Mouse (Mus musculus): ENCODE measurements around the gene Nrarp.
A peak's percentile ranks its signal among the peaks of the same experiment; 100 is the strongest.

Nrarp gene

DNA sequence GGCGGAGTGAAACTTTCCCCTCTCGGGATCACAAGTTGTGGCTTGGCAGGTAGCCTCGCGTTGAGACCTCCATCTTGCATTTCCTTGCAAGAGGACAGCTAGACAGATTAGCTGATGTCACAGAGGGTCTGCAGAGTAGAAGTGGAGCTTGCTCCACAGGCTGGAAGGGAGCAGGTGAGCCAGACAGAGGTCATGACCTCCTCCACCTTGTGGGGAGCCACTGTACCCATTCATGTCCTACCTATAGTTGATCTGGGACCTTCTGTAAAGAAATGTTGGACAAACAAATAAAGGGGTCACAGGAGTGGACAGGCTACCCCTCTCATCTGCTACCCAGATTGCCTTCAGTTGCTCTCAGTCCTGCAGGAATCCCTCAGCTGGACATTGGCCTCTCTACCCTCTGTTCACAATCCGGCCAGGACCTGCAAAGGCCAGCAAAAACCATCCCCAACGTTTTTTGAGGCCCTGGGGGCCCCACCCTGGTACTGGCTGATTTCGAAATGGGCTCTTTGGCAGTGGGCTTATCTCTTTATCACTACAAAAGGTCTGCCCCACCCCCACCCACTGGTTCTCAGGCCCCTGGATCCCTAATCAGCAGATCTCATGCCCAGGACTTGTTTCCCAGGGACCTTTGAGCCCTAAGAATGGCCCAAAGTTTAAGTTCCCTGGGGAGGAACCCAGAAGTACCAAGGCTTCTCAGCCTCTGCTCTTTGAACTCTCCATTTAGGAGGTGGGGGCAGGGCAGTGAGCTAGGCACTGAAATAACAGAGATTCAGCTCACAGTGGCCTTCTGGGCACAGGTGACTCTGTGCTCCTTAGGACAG, 5.5 kb upstream of the Nrarp start:
- no peak for DNase-seq (ENCODE audit: low spot score)

- no peak for DNase-seq (ENCODE audit: low spot score)
Measured at GRCm38 (mm10) chr2:25175690-25176078, 4.9 kb upstream of the Nrarp start.

GRCm38 (mm10) chr2:25176573-25176972, 4.0 kb upstream of the Nrarp start:
- no peak for DNase-seq (ENCODE audit: low spot score)

- no peak for DNase-seq (ENCODE audit: low spot score)
Measured at GRCm38 (mm10) chr2:25177076-25177475, 3.5 kb upstream of the Nrarp start.

- no peak for DNase-seq (ENCODE audit: low spot score)
Measured at GRCm38 (mm10) chr2:25177685-25178084, 2.9 kb upstream of the Nrarp start.

DNA sequence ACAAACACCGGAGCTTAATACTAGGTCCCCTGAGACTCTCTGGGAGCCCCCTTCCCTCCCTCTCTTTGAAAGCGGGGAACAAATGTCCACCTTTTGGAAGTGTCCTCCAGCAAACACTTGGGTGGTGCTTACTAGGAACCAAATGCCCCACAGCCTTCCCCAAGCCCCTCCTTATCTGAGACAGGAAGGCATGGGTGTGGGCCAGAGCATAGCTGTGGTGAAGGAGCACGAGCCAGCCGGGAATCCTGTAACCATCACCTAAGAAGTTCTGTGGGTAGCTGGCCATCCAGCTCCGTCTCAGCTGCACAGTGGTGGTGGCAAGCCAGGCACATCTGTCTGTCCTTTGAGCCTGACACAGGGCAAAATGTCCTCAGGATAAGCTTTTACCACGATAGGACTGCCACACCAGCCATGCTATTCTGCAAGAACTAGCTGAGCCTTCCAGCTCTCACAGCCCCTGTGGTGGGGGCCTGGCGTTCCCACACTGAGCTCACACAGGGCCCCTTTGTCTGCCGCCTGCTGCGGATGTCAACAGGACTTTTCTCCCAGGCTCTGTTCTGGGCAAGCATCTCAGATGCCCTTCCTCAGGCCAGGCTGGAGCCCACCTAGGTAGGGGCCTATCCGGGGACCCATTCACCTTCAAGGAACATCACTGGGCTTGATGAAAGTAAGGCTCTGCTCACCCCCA, 2.1 kb upstream of the Nrarp start:
- no peak for DNase-seq (ENCODE audit: low spot score)

GRCm38 (mm10) chr2:25179566-25180217, 866 bp upstream of the Nrarp start:
- DNase-seq (ENCODE audit: low spot score) = no peak

GRCm38 (mm10) chr2:25180973-25181890, 674 bp downstream of the Nrarp start:
- DNase-seq (ENCODE audit: low spot score) = no peak

DNA sequence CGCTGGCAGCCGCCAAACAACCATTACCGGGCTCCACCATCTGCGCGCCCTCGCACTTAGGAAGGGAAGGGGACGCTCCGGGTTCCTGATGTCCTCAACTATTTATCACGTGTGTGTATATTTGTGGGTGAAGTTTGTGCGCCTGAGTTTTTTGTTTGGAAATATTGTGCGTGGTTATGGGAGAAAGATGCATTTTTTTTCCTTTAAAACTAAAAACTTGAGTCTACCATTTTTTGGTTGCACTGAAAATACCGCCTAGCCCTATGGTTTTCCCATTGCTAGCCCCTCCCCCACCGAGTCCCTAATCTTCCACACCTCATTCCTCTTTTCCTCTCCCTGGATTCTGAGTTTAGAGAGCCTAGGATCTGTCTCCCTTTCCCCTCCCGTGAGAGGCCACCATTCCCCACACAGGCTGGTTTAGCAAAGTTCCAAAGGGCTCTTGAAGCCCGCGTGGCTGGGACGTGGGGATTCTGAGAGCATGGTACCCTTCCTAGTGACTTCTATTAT, 1.4 kb downstream of the Nrarp start:
- DNase-seq (ENCODE audit: low spot score) = no peak

DNA sequence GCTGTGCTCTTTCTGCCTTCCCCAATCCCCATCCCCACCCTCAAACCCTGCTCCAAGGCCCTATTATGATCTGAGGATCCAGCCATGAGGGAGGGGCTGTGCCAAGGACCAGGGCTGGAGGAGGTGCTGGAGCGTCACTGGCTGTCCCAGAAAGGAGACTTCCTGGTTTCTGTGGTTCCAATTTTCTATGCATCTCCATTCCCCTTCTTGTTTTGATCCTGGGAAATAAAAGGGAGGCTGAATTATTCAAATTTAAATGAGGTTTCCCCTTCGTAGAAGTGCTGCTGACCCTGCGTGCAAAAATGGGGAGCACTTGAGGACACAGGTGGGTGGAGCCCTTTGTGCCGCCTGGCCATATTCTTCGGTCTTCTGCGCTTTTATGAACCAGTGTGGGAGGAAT, 2.1 kb downstream of the Nrarp start:
- DNase-seq (ENCODE audit: low spot score) = no peak

GRCm38 (mm10) chr2:25183336-25183735, 2.8 kb downstream of the Nrarp start:
- DNase-seq (ENCODE audit: low spot score) = no peak

DNA sequence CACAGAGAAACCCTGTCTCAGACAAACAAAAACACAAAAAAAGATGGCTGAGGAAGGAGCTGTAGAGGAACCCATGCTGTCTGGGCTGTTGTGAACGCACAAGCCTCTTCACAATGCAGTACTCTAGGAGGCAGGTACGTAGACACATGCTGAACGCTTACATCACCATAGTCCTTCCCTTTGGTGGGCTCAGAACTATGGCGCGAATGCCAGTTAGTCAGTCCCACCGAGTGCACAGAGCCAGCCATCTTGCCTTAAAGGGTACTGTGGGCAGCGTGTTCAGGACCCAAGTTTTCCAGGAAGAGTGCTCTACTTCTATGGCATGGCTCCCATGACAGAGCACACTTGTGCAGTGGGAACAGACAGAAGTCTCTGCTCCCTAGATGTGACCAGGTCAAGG, 3.9 kb downstream of the Nrarp start:
- no peak for DNase-seq (ENCODE audit: low spot score)

- no peak for DNase-seq (ENCODE audit: low spot score)
Measured at GRCm38 (mm10) chr2:25185625-25186574, 5.3 kb downstream of the Nrarp start.

GRCm38 (mm10) chr2:25186575-25186930, 6.0 kb downstream of the Nrarp start:
- no peak for DNase-seq (ENCODE audit: low spot score)

- DNase-seq (ENCODE audit: low spot score) = no peak
Measured at GRCm38 (mm10) chr2:25187841-25188240, 7.3 kb downstream of the Nrarp start.

DNA sequence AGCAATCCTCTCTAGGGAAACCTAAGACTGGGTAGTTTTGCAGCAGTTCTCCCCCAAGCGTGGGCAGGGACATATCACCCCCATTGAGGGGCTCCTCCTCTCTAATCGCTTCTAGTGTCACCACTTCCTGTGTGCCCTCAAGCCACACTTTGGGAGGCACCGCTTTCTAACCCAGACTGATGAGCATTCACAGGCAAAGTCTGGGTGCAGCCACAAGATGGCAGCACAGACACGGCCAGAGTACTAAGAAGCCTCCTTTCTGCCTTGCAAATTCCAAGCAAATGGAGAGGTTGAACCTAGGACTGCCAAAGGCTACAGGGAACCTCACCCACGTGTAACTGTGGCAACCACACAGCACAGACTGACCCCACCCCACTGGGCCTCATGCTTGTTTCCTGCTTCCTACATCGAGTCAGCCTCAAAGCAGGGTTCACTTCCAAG, 12.8 kb downstream of the Nrarp start:
- peak; percentile 72 for DNase-seq (ENCODE audit: low spot score)

- no peak for DNase-seq (ENCODE audit: low spot score)
Measured at GRCm38 (mm10) chr2:25194006-25194405, 13.4 kb downstream of the Nrarp start.

- no peak for DNase-seq (ENCODE audit: low spot score)
Measured at GRCm38 (mm10) chr2:25194486-25195171, 14.1 kb downstream of the Nrarp start.

DNA sequence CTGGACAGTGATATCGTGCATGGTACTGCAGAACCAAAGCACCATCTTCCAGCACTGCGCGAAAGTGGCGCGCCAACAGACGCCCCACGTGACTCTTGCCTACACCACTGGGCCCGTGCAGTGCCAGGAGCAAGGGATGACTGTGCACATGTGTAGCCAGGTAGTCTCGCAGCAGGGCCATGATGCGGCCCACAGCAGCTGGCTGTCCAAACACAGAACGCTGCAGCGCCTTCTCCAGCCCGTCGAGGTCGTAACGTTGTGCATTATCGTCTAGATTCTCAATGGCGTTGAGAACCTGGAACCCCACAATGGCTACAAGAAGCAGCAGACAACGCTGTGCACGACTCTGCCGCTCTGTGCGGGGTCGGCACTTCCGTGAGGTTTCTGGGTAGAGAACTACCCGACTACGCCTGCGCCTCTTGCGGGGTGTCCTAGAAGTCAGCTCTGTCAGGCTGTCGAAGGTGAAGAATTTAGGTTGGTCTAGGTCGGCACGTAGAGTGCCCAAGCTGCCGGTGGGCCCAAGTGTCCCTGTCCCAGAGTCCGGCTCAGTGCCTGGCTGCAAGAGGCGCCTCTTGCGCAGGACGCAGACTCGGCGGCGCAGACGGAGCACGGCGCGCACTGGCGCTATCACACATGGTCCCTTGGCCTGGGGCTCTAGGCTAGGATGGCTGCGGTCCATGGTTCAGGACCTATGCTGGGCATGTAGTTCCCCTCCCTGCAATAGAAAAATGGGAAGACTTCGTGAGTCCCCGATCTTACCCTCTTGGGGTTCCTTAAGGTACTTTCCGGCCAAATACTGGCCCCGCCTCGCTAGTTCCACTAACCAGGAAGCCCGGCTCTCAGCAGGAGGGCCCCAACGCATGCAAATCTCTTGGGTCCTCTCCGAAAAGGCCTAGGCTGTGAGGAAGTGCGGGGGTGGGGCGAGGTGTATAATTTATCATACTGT, 14.9 kb downstream of the Nrarp start:
- no peak for DNase-seq (ENCODE audit: low spot score)

All from left cerebral cortex, adult 11 months (tissue).